Mouse (Mus musculus) v-Abl transformed pro-B cells (cell line): Measurements from ENCODE around the gene Dkk3.
"Not testable (repeated sequence)": the region's sequence is repeated elsewhere in the genome, so short reads cannot be mapped to it uniquely, and the experiment has no call there.

Source experiments
- in situ Hi-C, 2 experiments: fragments of 400-800 bp; cut with MboI; formaldehyde crosslinking; loops; one replicate each; pipeline ENCODE4 v1.15.1; 2025; ENCODE audit not compliant: unreplicated experiment in 2 of 2

Gene Dkk3

DNA sequence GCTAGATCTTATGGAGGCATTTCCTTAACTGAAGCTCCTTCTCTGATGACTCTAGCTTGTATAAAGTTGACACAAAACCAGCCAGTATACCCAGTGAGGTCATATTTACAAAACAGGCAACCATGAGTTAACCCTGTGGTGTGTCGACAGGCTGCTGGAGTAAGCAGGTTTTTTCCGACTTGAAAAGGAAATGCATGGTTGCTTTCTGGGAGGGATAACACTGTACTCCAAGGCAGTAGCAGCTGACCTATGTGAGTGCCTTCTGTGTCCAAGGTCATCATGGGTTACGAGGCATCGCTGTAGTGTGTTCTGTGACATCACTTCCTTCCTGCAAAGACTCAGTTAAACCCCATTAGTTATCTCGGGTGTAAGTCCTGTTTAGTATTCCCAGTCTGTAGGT, 55.9 kb downstream of the Dkk3 start:
- in situ Hi-C loops = no loop called here

DNA sequence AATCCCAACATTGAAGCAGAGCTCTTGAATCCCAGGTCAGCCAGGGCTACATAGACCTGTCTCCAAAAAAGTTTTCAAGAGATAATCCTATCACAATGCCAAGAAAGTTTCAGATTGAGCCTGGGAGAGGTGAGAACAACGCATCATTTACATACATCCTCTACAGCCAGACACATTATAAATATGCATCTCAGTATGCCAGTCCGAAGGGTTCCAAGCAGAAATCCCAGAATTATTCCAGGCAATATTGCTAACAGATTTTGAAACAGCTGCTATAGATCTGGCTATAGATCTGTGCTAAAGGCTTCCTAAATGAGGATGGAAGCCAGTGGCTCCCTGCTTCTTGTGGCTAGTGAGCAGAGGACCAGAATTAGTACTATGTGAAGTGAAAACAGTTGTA, 58.0 kb downstream of the Dkk3 start:
- in situ Hi-C loops = no loop called here

DNA sequence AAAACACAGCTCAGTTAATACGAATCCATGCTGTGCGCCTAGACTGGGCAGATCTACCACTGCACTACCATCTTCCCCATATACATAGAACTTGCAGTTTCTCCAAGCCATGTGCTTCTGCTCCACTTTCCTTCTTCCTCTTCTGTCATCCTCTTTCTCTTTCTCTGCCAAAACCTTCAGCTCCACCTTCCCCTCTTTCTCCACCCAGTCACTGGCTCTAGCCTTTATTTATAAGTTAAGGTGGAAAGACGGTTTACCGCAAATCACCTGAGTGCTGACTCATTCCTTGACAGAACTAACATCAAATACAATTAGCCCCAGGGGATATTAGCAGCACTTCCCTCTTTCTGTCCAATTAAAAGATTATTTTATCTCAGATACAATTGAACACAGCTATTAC, 63.9 kb downstream of the Dkk3 start:
- in situ Hi-C loops = not testable (repeated sequence)

DNA sequence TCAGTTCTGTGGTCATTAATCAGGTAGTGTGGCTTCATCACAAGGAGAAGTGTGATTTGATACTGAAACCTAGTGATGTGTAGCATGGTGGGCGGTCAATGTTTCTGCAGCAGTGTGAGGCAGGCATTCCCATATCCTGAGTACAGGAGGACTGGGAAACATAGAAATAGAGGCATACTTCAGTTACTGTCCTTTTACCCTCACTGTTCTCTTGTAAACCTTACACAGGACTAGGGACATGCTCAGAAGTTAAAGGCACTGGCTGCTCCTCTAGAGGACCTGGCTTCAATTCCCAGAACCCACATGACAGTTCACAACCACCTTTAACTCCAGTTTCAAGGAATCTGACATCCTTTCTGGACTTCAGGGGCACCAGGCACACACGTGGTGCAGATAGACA, 72.7 kb downstream of the Dkk3 start:
- in situ Hi-C loops = loop anchor here (5.0 to 10.0 kb wide), 3 partner anchors 91 to 279 kb away; no protein-coding TSS in a partner anchor

DNA sequence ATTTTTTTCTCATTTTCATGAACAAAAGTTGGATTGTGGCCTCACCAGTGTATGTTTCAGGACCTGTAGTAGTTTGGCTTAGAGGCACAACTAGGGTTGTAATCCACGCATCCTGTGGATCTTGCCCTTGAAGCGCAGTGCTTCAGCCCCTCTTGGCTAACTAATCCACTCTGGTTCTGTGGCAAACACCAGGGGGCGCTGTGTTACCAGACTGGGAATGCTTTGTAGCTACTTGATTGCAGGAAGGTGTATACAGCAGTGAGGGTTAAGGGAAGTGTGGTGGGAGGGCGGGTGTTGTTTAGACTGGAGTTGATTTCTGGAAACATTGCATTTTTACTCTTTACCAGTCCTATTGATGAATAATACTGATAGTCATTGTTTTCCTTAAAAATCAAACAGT, 73.8 kb downstream of the Dkk3 start:
- in situ Hi-C loops = loop anchor here (5.0 to 10.0 kb wide), 3 partner anchors 92 to 280 kb away; no protein-coding TSS in a partner anchor

DNA sequence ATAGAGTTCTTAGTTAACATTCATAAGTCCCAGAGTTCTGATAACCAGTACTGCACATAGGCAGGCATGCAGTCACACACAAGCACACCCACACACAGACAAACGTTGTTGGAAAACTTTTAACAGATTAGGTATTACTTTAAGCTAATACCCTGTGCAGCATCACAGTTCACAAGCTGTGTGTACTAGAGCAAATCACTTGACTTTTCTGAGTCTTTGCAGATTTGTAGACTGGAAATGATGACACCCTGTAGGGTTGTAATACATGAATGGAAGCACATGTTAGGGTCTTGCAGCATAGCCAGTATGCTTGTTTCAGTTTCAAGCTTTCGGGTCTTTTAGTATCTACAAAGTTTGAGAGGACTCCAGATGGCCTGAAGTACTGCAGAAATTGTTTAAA, 74.6 kb downstream of the Dkk3 start:
- in situ Hi-C loops = loop anchor here (5.0 to 10.0 kb wide), 2 partner anchors 281 to 288 kb away; no protein-coding TSS in a partner anchor

DNA sequence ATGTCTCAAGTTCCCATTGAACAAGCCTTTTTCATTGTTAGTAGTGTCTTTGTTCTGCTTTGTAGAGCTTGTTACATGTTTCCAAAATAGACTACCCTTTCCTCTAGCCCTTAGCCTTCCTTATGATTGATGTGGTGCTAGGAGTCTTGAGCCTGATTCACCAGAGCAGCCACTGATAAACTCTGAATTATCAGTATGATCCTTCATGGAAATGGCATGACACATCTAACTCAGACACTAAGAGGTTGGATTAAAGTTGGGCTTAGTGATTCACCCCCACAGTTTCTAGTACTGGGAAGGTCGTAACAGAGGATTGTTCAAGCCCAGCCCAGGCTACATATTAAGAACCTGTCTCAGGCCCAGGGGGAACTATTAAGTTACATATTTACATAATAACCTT, 76.2 kb downstream of the Dkk3 start:
- in situ Hi-C loops = loop anchor here (5.0 to 10.0 kb wide), 2 partner anchors 282 to 290 kb away; no protein-coding TSS in a partner anchor

DNA sequence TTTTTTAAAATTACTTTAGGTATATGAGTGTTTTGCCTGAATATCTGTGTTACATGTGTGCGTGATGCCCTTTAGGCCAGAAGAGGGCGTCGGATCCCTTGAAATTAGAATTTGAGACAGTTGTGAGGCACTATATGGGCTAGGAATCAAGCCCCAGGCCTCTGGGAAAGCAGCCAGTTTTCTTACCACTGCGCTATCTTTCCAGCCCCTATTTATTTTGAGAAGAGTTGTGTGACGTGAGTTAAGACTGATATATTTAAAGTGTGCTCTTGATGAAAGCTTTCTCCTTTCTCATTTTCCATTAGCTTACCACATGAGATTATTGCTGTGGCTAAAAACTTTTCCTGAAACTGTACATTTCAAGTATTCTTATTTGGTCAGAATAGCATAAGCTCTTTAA, 84.0 kb downstream of the Dkk3 start:
- in situ Hi-C loops = no loop called here
